Mouse (Mus musculus): ENCODE data around the gene Pitpnm2. TPM values are rescaled to one million over a fixed set of nuclear protein-coding genes. Genes with fewer than 3 reads are reported as not detected.

Gene Pitpnm2
- polyA plus RNA-seq, 1 experiment from 2014 or later: 4.9 TPM

DNA sequence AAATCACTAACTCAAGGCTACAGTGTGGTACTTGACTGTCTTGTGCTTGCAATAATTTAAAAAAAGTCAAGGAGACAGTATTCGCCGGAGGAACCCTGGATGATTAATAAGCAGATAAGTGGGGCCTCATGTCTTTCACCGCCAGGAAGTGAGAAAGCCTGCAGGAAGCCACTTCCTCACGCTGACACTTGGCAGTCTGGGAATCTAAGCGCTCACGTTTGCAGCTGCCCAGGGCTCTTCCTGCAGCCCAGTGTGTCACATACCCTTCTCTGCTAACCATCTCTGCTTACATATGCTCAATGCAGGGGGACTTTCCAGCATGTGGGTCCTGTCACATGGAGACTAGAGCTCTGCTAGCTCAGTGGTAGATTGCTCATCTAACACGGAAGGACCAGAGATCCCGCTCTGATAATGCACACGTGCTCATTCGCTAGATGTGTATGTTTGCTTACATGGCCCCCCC lies 174.7 kb downstream of the Pitpnm2 start:
- H3K9ac ChIP-seq: no peak overlapping the region
- H3K4me3 ChIP-seq: no peak overlapping the region
- 36% methylated on average over 10 of the region's 10 CpGs for WGBS
- H3K4me2 ChIP-seq: no peak overlapping the region
- H3K27ac ChIP-seq: peak overlapping the region; percentile 47
- H3K4me1 ChIP-seq (replicated peaks): peaks cover 26% of the 10 kb centered on the region
- peak; percentile 12; the same call in 1 of the 2 replicates for ATAC-seq (replicated peaks; ENCODE audit: insufficient number of reproducible peaks, insufficient read depth, low FRiP score, low read depth)
- no peaks in the 10 kb centered on the region for H3K9me3 ChIP-seq (replicated peaks)
- H3K36me3 ChIP-seq: no peaks in the 10 kb centered on the region
- no peaks in the 10 kb centered on the region for H3K27me3 ChIP-seq

DNA sequence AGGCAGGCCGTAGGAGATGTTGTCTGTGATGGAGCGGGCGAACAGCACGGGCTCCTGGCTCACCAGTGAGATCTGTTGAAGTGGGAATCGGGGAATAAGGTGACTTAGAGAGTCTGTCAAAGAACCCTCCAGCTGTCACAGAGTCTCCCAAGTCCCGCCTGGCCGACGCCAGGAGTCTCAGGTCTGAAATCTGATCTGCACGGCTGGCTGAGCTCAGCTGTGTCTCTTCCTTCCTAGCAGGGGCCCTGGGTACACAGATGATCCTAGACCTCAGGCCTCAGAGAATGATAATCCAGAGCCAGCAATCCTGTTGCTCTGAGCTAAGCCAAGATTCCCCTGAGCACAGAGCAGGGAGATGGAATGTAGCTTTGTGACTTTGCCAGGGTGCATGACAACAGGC lies 175.9 kb downstream of the Pitpnm2 start:
- peaks cover 19% of the 10 kb centered on the region for H3K4me1 ChIP-seq (replicated peaks)
- no peaks in the 10 kb centered on the region for H3K36me3 ChIP-seq
- no peak overlapping the region for H3K9ac ChIP-seq
- H3K4me3 ChIP-seq: no peak overlapping the region
- 0 out of 2 replicates have a peak overlapping the region, but pooled peaks have one; percentile 21 for H3K27ac ChIP-seq
- H3K4me2 ChIP-seq: no peak overlapping the region
- no peak for ATAC-seq (replicated peaks; ENCODE audit: insufficient number of reproducible peaks, insufficient read depth, low FRiP score, low read depth)
- H3K27me3 ChIP-seq: no peaks in the 10 kb centered on the region
- WGBS: 52% methylated on average over 9 of the region's 9 CpGs
- H3K9me3 ChIP-seq (replicated peaks): no peaks in the 10 kb centered on the region

DNA sequence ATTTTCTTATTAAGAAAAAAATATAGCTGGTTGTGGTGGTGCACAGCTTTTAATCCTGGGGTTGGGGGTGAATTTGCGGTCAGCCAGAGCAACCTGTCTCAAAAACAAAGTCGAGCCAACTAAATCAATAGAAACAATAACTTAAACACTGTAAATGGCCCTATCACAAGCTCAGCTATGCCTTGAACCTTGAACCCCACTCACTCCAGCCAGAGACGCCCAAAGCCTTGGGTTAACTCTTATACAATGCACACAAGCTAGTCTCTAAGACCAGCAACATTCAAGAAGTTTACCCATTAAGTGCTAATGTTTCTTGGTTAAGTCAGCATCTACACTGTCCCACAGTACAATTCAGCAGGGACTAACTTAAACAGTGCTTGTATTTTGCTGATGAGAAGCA lies 179.9 kb downstream of the Pitpnm2 start:
- Histone ChIP-seq H3K4me2 (no peak overlapping the region), H3K4me1 (replicated peaks) (peaks cover 13% of the 10 kb centered on the region), H3K9me3 (replicated peaks) (no peaks in the 10 kb centered on the region), H3K4me3 (no peak overlapping the region), H3K27me3 (no peaks in the 10 kb centered on the region), H3K9ac (no peak overlapping the region), H3K27ac (no peak overlapping the region), H3K36me3 (no peaks in the 10 kb centered on the region)
- 88% methylated on average over 3 of the region's 3 CpGs for WGBS
- ATAC-seq (replicated peaks; ENCODE audit: insufficient number of reproducible peaks, insufficient read depth, low FRiP score, low read depth): no peak

Other genes starting within 250 kb of the Pitpnm2 start
- gene Vps37b, start 217.5 kb downstream of the Pitpnm2 start, polyA plus RNA-seq (2015; fragmentation: Nextera tagmentation; extraction: Ambion mirVana): 49.9 and 56.0 TPM in 2 replicates
- 1.7 and 4.9 TPM in 2 replicates for gene Abcb9, start 154.0 kb downstream of the Pitpnm2 start, polyA plus RNA-seq (2015; fragmentation: Nextera tagmentation; extraction: Ambion mirVana)
- 18.2 and 22.3 TPM in 2 replicates for gene Ogfod2, start 137.5 kb downstream of the Pitpnm2 start, polyA plus RNA-seq (2015; fragmentation: Nextera tagmentation; extraction: Ambion mirVana)
- gene Arl6ip4, start 133.7 kb downstream of the Pitpnm2 start, polyA plus RNA-seq (2015; fragmentation: Nextera tagmentation; extraction: Ambion mirVana): 67.6 and 75.3 TPM in 2 replicates
- 10.2 TPM in 2 replicates for gene Mphosph9, start 78.2 kb upstream of the Pitpnm2 start, polyA plus RNA-seq (2015; fragmentation: Nextera tagmentation; extraction: Ambion mirVana)
- gene 2810006K23Rik, start 78.3 kb upstream of the Pitpnm2 start, polyA plus RNA-seq (2015; fragmentation: Nextera tagmentation; extraction: Ambion mirVana): 17.4 and 19.0 TPM in 2 replicates
- gene Cdk2ap1, start 113.3 kb upstream of the Pitpnm2 start, polyA plus RNA-seq (2015; fragmentation: Nextera tagmentation; extraction: Ambion mirVana): 87.9 and 109 TPM in 2 replicates
- 57.8 and 65.5 TPM in 2 replicates for gene Sbno1, start 176.2 kb upstream of the Pitpnm2 start, polyA plus RNA-seq (2015; fragmentation: Nextera tagmentation; extraction: Ambion mirVana)
- 63.3 and 74.6 TPM in 2 replicates for gene Kmt5a, start 190.2 kb upstream of the Pitpnm2 start, polyA plus RNA-seq (2015; fragmentation: Nextera tagmentation; extraction: Ambion mirVana)
- 15.0 and 20.9 TPM in 2 replicates for gene Rilpl2, start 228.6 kb upstream of the Pitpnm2 start, polyA plus RNA-seq (2015; fragmentation: Nextera tagmentation; extraction: Ambion mirVana)
- gene Snrnp35, start 233.4 kb upstream of the Pitpnm2 start, polyA plus RNA-seq (2015; fragmentation: Nextera tagmentation; extraction: Ambion mirVana): 19.2 and 20.7 TPM in 2 replicates

All from heart, embryonic 15.5 days (tissue).